Mouse (Mus musculus) forebrain, embryonic 10.5 days (tissue): ENCODE measurements around the gene Ascl3. TPM values are rescaled to one million over a fixed set of nuclear protein-coding genes. Genes with fewer than 3 reads are reported as not detected.

Source experiments
- DNase-seq: peaks from one replicate; pipeline ENCODE4 v3.0.0-alpha.2; 2017; ENCODE audit warnings: low spot score; ENCODE audit errors: extremely low spot score
- H3K27ac ChIP-seq: fragments of 300-500 bp; sonication (generic); 2 replicates; pipeline ENCODE4 v1.5.1; 2016; ENCODE audit warnings: mild to moderate bottlenecking
- H3K27me3 ChIP-seq: fragments of 300-500 bp; sonication (generic); 2 replicates; pipeline ENCODE4 v1.6.1; 2016; ENCODE audit warnings: mild to moderate bottlenecking; ENCODE audit not compliant: poor library complexity, severe bottlenecking
- H3K36me3 ChIP-seq: fragments of 300-500 bp; sonication (generic); replicated peaks from 2 replicates; pipeline ENCODE4 v1.6.1; 2016; ENCODE audit warnings: mild to moderate bottlenecking, moderate library complexity
- H3K4me1 ChIP-seq: fragments of 300-500 bp; sonication (generic); 2 replicates; pipeline ENCODE4 v1.6.1; 2016
- H3K4me3 ChIP-seq: fragments of 300-500 bp; sonication (generic); 2 replicates; pipeline ENCODE4 v1.5.1; 2016; ENCODE audit warnings: mild to moderate bottlenecking, moderate library complexity
- H3K9me3 ChIP-seq: fragments of 300-500 bp; sonication (generic); 2 replicates; pipeline ENCODE4 v1.6.1; 2016; ENCODE audit warnings: mild to moderate bottlenecking, moderate library complexity
- WGBS: fragments of 180-500 bp; shearing (Covaris S2); methylation state at CpG from one replicate; pipeline ENCODE4 v1.1.7; 2016; 5-methylcytosine and 5-hydroxymethylcytosine counted together
- polyA plus RNA-seq: library from polyadenylated mRNA; unstranded; fragments of >200 nt; fragmentation: Nextera tagmentation; extraction: Ambion mirVana; gene quantifications from 2 replicates; pipeline ENCODE4 v1.2.1, GENCODE M21; 2016

The Ascl3 gene
- polyA plus RNA-seq, 1 experiment from 2014 or later, result not detected

DNA sequence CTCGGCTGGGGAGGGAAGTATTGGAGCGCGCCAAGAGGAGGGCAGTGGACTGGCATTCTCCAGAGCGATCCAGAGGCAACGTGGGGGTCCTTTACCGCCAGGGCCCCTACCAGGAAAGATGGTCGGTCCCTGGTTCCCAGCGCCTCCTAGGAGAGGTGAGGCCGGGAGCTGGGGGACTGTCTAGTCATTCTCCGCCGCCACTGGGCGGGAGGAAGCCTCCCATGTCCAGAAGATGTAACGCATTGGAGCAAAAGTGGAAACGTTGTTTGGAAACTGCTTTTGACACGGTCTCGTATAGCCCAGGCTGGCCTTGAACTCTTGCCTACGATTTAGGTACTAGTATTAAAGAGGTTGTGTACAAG, 27.5 kb downstream of the Ascl3 start:
- peaks cover 30% of the 10 kb centered on the region for H3K4me1 ChIP-seq
- peak overlapping the region; percentile 73 for H3K4me3 ChIP-seq
- H3K27ac ChIP-seq, result peak overlapping the region; percentile 93
- WGBS, result 1% methylated on average over 17 of the region's 17 CpGs
- H3K36me3 ChIP-seq, result peaks cover 16% of the 10 kb centered on the region
- DNase-seq, result no peak
- H3K9me3 ChIP-seq, result no peaks in the 10 kb centered on the region
- peaks cover 11% of the 10 kb centered on the region for H3K27me3 ChIP-seq

DNA sequence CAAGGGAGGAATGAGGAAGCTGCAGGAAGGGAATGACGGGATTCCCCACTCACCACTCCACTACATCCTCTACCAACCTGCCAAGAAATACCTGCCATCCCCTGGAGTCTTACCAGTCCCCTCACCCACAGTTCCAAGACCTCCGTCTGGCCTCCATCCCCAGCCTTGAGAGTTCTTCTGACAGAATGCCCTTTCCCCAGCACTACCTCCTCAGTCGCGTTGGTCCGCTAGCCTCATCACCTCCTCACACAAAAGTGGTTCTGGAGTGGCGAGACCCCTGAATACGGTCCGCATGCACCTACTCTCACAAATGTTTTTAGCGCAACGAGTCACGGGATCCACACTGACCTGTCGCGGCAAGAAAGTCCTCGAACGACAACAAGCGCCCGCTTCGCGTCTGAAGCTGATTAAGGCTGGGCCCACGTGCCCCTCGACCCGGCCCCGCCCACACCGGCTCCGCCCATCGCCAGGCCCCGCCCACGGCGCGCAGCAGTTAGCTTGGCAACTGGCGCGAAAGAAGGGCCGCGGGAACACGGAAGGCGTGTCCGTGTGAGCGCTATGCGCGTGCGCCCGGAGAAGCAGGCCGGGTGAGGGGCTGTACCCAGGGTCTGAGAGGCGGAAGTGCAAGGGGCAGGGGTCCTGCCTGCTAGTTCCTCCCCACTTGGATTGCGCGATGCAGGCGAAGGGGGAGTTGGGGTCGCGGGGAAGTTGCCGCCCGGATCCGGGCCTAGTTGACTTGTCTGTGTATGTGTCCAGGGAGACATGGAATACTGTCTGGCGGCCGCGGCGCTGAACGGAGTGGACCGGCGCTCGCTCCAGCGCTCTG, 28.1 kb downstream of the Ascl3 start, which contains the start of the genes St5 and Akip1:
TSS of gene St5 (minus strand) at position 416 of the 826 bp plus-strand sequence.
TSS of gene Akip1 (plus strand) at position 501 of the 826 bp plus-strand sequence.
- under 1% methylated on average over 61 of the region's 61 CpGs for WGBS
- Histone ChIP-seq H3K36me3 (peaks cover 11% of the 10 kb centered on the region), H3K9me3 (no peaks in the 10 kb centered on the region), H3K4me3 (peak within 1 kb of the TSS; percentile 73), H3K27me3 (peaks cover 11% of the 10 kb centered on the region), H3K4me1 (peaks cover 30% of the 10 kb centered on the region), H3K27ac (peak within 1 kb of the TSS; percentile 93)
- DNase-seq, result peak; percentile 98

DNA sequence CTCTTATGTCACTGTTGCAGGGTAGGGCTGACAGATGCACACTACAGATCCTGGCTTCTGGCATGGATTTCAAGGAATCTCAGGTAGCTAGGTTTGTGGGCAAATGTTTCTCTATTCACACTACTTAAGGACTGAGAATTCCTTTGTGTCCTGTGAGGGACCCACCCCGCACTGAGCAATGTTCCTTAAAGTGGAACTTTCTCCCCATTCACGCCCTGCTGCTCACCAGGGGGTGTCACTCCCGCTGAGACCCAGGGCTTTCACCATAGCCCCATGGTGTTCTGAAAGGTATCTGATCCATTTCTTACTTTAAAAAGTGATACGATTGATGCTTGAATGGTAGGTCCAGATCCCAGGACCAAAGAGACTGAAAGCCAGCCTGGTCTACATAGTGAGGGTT, 28.8 kb downstream of the Ascl3 start:
- DNase-seq, result no peak
- peak overlapping the region; percentile 73 for H3K4me3 ChIP-seq
- WGBS, result 39% methylated on average over 4 of the region's 4 CpGs
- no peak overlapping the region for H3K27ac ChIP-seq
- H3K36me3 ChIP-seq, result peaks cover 4% of the 10 kb centered on the region
- H3K27me3 ChIP-seq, result peaks cover 11% of the 10 kb centered on the region
- no peaks in the 10 kb centered on the region for H3K9me3 ChIP-seq
- H3K4me1 ChIP-seq, result peaks cover 30% of the 10 kb centered on the region

DNA sequence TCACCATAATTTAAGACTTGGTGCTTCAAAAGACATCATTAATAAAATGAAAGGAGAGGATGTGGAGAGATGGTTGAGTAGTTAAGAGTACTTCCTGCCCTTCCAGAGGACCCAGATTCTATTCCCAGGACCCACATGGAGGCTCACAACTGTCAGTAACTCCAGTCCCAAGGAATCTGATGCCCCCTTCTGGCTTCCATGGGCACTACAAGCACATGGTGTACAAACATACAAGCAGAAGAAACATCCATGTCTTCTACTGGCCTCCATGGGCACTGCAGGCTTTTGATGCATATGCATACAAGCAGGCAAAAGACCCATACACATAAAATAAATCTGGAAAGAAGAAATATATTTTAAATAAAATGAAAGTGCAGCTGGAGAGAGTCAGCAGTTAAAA, 31.3 kb downstream of the Ascl3 start:
- H3K4me3 ChIP-seq, result no peak overlapping the region
- H3K36me3 ChIP-seq, result no peaks in the 10 kb centered on the region
- H3K27ac ChIP-seq, result no peak overlapping the region
- DNase-seq, result no peak
- H3K27me3 ChIP-seq, result peaks cover 11% of the 10 kb centered on the region
- H3K9me3 ChIP-seq, result no peaks in the 10 kb centered on the region
- peaks cover 24% of the 10 kb centered on the region for H3K4me1 ChIP-seq

DNA sequence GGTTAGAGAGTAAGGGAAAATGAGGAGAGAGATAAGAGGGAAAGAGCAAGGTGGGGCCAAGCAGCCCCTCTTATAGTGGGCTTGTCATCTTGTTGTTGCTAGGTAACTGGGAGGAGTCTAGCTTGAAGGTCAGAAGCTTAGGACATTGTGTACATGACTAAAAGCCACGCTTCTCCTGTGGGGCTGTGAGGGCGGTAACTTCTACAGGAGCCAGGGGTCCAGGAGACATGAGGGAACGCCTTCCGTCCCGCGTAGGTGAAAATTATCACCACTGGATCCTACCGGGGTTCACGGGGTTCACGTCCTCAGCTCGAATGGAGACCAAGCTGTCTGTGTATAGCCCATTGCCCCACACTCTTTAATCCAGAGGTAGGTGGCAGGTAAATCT, 36.2 kb downstream of the Ascl3 start:
- 90% methylated on average over 10 of the region's 10 CpGs for WGBS
- Histone ChIP-seq H3K4me3 (no peak overlapping the region), H3K27ac (no peak overlapping the region), H3K9me3 (no peaks in the 10 kb centered on the region), H3K27me3 (no peaks in the 10 kb centered on the region), H3K36me3 (no peaks in the 10 kb centered on the region), H3K4me1 (peaks cover 4% of the 10 kb centered on the region; the same call in 1 of the 2 replicates)
- DNase-seq, result no peak

GRCm38 (mm10) chr7:109694576-109695338, 36.8 kb downstream of the Ascl3 start:
- H3K4me3 ChIP-seq, result no peak overlapping the region
- 80% methylated on average over 13 of the region's 13 CpGs for WGBS

DNA sequence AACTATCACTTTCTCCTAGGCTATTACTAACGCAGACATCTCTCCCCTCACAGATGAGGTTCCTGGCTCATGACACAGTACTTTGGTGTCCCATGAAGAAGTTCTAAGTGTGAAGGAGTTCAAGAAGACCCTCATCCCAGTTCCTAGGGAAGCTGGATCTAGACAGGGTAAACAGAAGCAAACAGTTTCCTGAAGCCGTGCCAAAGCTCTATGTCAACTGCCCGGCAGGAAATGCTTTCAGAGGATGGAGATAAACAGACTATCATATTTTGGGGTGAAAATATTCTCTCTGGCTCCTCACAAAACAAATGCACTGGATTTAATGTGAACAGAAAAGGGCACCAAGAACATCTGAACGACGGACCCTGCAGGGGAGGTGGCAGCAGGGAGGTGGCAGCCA, 40.6 kb downstream of the Ascl3 start:
- H3K9me3 ChIP-seq, result no peaks in the 10 kb centered on the region
- H3K36me3 ChIP-seq, result no peaks in the 10 kb centered on the region
- no peaks in the 10 kb centered on the region for H3K27me3 ChIP-seq
- no peak overlapping the region for H3K4me3 ChIP-seq
- WGBS, result 92% methylated on average over 5 of the region's 5 CpGs
- H3K4me1 ChIP-seq, result peaks cover 23% of the 10 kb centered on the region
- DNase-seq, result no peak
- no peak overlapping the region for H3K27ac ChIP-seq

More at GRCm38 (mm10) chr7:109694576-109695338, 36.8 kb downstream of the Ascl3 start:
- H3K9me3 ChIP-seq, result no peaks in the 10 kb centered on the region
- no peak overlapping the region for H3K27ac ChIP-seq
- peaks cover 4% of the 10 kb centered on the region; the same call in 1 of the 2 replicates for H3K4me1 ChIP-seq
- DNase-seq, result no peak
- no peaks in the 10 kb centered on the region for H3K36me3 ChIP-seq
- H3K27me3 ChIP-seq, result no peaks in the 10 kb centered on the region

DNA sequence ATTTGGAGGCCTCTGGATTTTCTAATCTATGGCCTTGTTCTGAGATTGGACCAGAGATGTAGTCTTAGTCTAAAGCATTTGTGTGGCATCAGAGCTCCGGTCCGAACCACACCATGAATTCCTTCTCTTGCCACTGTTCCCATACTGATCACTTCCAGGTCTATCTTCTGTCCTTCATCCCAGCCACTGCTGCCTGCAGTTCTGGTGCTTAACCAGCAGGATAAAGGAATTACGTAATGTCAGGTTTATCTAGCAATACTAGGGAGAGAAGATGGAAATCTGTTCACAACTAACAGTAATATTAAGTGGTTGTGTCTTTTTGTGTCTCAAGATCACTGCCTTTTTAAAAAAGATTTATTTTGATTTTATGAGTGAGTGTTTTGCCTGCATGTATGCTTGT, 41.4 kb downstream of the Ascl3 start:
- H3K4me3 ChIP-seq, result no peak overlapping the region
- no peak overlapping the region for H3K27ac ChIP-seq
- H3K4me1 ChIP-seq, result peaks cover 23% of the 10 kb centered on the region
- no peak for DNase-seq
- 89% methylated on average over 3 of the region's 3 CpGs for WGBS
- H3K9me3 ChIP-seq, result no peaks in the 10 kb centered on the region
- no peaks in the 10 kb centered on the region for H3K36me3 ChIP-seq
- H3K27me3 ChIP-seq, result no peaks in the 10 kb centered on the region

- Histone ChIP-seq H3K4me3 (no peak overlapping the region), H3K27ac (no peak overlapping the region), H3K4me1 (peaks cover 19% of the 10 kb centered on the region), H3K9me3 (no peaks in the 10 kb centered on the region), H3K27me3 (no peaks in the 10 kb centered on the region), H3K36me3 (no peaks in the 10 kb centered on the region)
- DNase-seq, result no peak
- 64% methylated on average over 9 of the region's 9 CpGs for WGBS
Observed at GRCm38 (mm10) chr7:109686585-109687128, 44.9 kb downstream of the Ascl3 start.

DNA sequence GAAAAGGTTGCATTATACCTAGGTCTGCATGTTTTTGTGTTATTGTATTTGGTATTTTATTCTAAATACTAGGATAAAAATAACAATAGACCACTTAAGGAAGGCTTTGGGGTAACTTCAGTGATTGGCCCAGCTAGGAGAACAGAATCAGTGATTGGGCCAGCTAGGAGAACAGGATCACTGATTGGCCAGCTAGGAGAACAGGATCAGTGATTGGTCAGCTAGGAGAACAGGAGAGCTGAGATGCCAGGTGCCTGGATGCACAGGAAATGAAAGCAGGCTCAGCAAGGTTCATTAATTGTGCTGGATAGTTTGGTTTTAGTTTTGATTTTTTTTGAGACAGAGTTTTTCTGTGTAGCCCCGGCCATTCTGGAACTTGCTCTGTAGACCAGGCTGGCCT, 50.6 kb downstream of the Ascl3 start:
- Histone ChIP-seq H3K4me1 (no peaks in the 10 kb centered on the region), H3K4me3 (no peak overlapping the region), H3K9me3 (no peaks in the 10 kb centered on the region), H3K27ac (no peak overlapping the region), H3K27me3 (no peaks in the 10 kb centered on the region), H3K36me3 (no peaks in the 10 kb centered on the region)
- WGBS, result 100% methylated on average over 1 of the region's 1 CpGs
- no peak for DNase-seq

- WGBS, result 88% methylated on average over 2 of the region's 2 CpGs
- no peaks in the 10 kb centered on the region for H3K36me3 ChIP-seq
- no peak for DNase-seq
- no peaks in the 10 kb centered on the region for H3K27me3 ChIP-seq
- no peak overlapping the region for H3K27ac ChIP-seq
- no peak overlapping the region for H3K4me3 ChIP-seq
- H3K9me3 ChIP-seq, result no peaks in the 10 kb centered on the region
- no peaks in the 10 kb centered on the region for H3K4me1 ChIP-seq
Observed at GRCm38 (mm10) chr7:109680284-109680683, 51.2 kb downstream of the Ascl3 start.
